Mouse (Mus musculus): Measurements from ENCODE around the gene Olfr345.

Gene Olfr345

GRCm38 (mm10) chr2:36639741-36640140 is at the start of gene Olfr345:
Gene Olfr345, plus strand, starts transcription at chr2:36640041.
- DNase-seq (ENCODE audit: low read depth, low spot score), result no peak

- DNase-seq (ENCODE audit: low read depth, low spot score), result no peak
Observed at GRCm38 (mm10) chr2:36685488-36685887, 45.6 kb downstream of the Olfr345 start, which contains the start of gene Olfr346. Gene Olfr346, plus strand, starts transcription at chr2:36685788.
